Comparison of ENCODE assay signal across 10 mouse cellular contexts in genomic region chr11:80961326-80961725, GRCm38 (mm10).
DNase-seq lines count a peak whose midpoint lies in the region; ATAC-seq and TF ChIP-seq lines count a peak whose summit lies in the region.
"Had no signal": no experiment of that assay in that cellular context is flagged by ENCODE, and none has a peak within 500 bp of the region (broad histone marks: within the 10 kb centered on the region; RNA-seq: fewer than 3 reads in every experiment).

No protein-coding gene starts in this region.

- no peak for TF ChIP-seq CTCF in left cerebral cortex, adult 2 months (IDR thresholded peaks at IDR 0.05)

- H3K9ac ChIP-seq in hindbrain, embryonic 12.5 days = no peak overlapping the region
- no peak overlapping the region for H3K9ac ChIP-seq in intestine, embryonic 15.5 days
- H3K9ac ChIP-seq in kidney, embryonic 15.5 days = no peak overlapping the region

- WGBS in hindbrain, embryonic 12.5 days = 43% methylated on average over 1 of the region's 1 CpGs
- 63% methylated on average over 1 of the region's 1 CpGs for WGBS in hindbrain, embryonic 10.5 days
- 62% methylated on average over 1 of the region's 1 CpGs for WGBS in intestine, embryonic 15.5 days
- 54% methylated on average over 1 of the region's 1 CpGs for WGBS in kidney, embryonic 15.5 days

- no peak for DNase-seq in hindbrain, embryonic 10.5 days (ENCODE audit: low spot score)
- peak; percentile 44 to 46 for DNase-seq in frontal cortex, postnatal 14 days (ENCODE audit: low spot score in 2 of 2)
- peak; percentile 49 to 58 for DNase-seq in left cerebral cortex, adult 2 months (ENCODE audit: extremely low spot score in 1 of 2, low spot score in 2 of 2)
- peak; percentile 36 for DNase-seq in right cerebral cortex, postnatal 25 days
- DNase-seq in adrenal gland, postnatal 36 days = no peak
- DNase-seq: B cell, adult 2 months had no signal

- H3K36me3 ChIP-seq in hindbrain, embryonic 12.5 days = no peaks in the 10 kb centered on the region
- H3K36me3 ChIP-seq in hindbrain, embryonic 10.5 days = no peaks in the 10 kb centered on the region
- H3K36me3 ChIP-seq in intestine, embryonic 15.5 days = no peaks in the 10 kb centered on the region
- H3K36me3 ChIP-seq in kidney, embryonic 15.5 days = no peaks in the 10 kb centered on the region

- no peak overlapping the region for H3K4me3 ChIP-seq in hindbrain, embryonic 12.5 days
- no peak overlapping the region for H3K4me3 ChIP-seq in hindbrain, embryonic 10.5 days
- no peak overlapping the region for H3K4me3 ChIP-seq in left cerebral cortex, adult 2 months
- H3K4me3 ChIP-seq in intestine, embryonic 15.5 days (replicated peaks) = no peak overlapping the region
- H3K4me3 ChIP-seq in kidney, embryonic 15.5 days (replicated peaks) = no peak overlapping the region
- H3K4me3 ChIP-seq: erythroblast, embryonic 14.5 days had no signal

- H3K9me3 ChIP-seq in hindbrain, embryonic 12.5 days (replicated peaks) = no peaks in the 10 kb centered on the region
- H3K9me3 ChIP-seq in hindbrain, embryonic 10.5 days = no peaks in the 10 kb centered on the region
- no peaks in the 10 kb centered on the region for H3K9me3 ChIP-seq in intestine, embryonic 15.5 days
- no peaks in the 10 kb centered on the region for H3K9me3 ChIP-seq in kidney, embryonic 15.5 days (replicated peaks)

- H3K27me3 ChIP-seq in hindbrain, embryonic 12.5 days = no peaks in the 10 kb centered on the region
- peaks cover 11% of the 10 kb centered on the region; the same call in 1 of the 2 replicates for H3K27me3 ChIP-seq in hindbrain, embryonic 10.5 days (ENCODE audit: insufficient read depth, poor library complexity, severe bottlenecking)
- H3K27me3 ChIP-seq in intestine, embryonic 15.5 days (replicated peaks) = peaks cover 8% of the 10 kb centered on the region
- H3K27me3 ChIP-seq in kidney, embryonic 15.5 days = no peaks in the 10 kb centered on the region

- H3K4me1 ChIP-seq in hindbrain, embryonic 12.5 days = peaks cover 12% of the 10 kb centered on the region; the same call in 1 of the 2 replicates
- peaks cover 11% of the 10 kb centered on the region for H3K4me1 ChIP-seq in hindbrain, embryonic 10.5 days (replicated peaks)
- H3K4me1 ChIP-seq in intestine, embryonic 15.5 days (replicated peaks) = no peaks in the 10 kb centered on the region
- peaks cover 4% of the 10 kb centered on the region; the same call in 1 of the 2 replicates for H3K4me1 ChIP-seq in kidney, embryonic 15.5 days

- H3K4me2 ChIP-seq in hindbrain, embryonic 12.5 days (replicated peaks) = no peak overlapping the region
- H3K4me2 ChIP-seq in intestine, embryonic 15.5 days (replicated peaks) = no peak overlapping the region
- H3K4me2 ChIP-seq in kidney, embryonic 15.5 days = no peak overlapping the region

- intact Hi-C loops in left cerebral cortex, adult 2 months (cut with DNase I) = loop anchor here (5.0 kb wide), 1 partner anchor 191 kb away; no protein-coding TSS in a partner anchor

- H3K27ac ChIP-seq in hindbrain, embryonic 12.5 days = no peak overlapping the region
- H3K27ac ChIP-seq in hindbrain, embryonic 10.5 days = no peak overlapping the region
- H3K27ac ChIP-seq in left cerebral cortex, adult 2 months = peak overlapping the region; percentile 38
- no peak overlapping the region for H3K27ac ChIP-seq in intestine, embryonic 15.5 days
- no peak overlapping the region for H3K27ac ChIP-seq in kidney, embryonic 15.5 days

- peak; percentile 40; the same call in 1 of the 2 replicates for ATAC-seq in hindbrain, embryonic 12.5 days (ENCODE audit: low FRiP score)
- no peak for ATAC-seq in intestine, embryonic 15.5 days
- no peak for ATAC-seq in kidney, embryonic 15.5 days (replicated peaks; ENCODE audit: low FRiP score)

Comparison
In these comparisons a context has a peak if more than half of its experiments do, and no peak if none do; other contexts are left out.
1. DNase-seq: peak in frontal cortex, postnatal 14 days (2 of 2), left cerebral cortex, adult 2 months (2 of 2) and right cerebral cortex, postnatal 25 days (single experiment); none in hindbrain, embryonic 10.5 days (single experiment) and adrenal gland, postnatal 36 days (0 of 2).